Mouse (Mus musculus) olfactory bulb, adult 2 months (tissue): Measurements from ENCODE around the gene Rpp40. TPM values are rescaled to one million over a fixed set of nuclear protein-coding genes. Genes with fewer than 3 reads are reported as not detected.

Source experiments
- H3K27ac ChIP-seq: fragments of 200-500 bp; 2 replicates; pipeline ENCODE4 v1.5.1; 2012; ENCODE audit warnings: low read depth, low read length; ENCODE audit not compliant: insufficient read depth
- H3K4me1 ChIP-seq: fragments of 200-500 bp; 2 replicates; pipeline ENCODE4 v1.6.1; 2012; ENCODE audit warnings: low read length; ENCODE audit not compliant: control insufficient read depth, insufficient read depth
- H3K4me3 ChIP-seq: fragments of 200-500 bp; 2 replicates; pipeline ENCODE4 v1.5.1; 2012; ENCODE audit warnings: mild to moderate bottlenecking, low read depth, low read length, moderate library complexity; ENCODE audit not compliant: insufficient read depth
- CTCF ChIP-seq: fragments of 200-500 bp; IDR thresholded peaks from 2 replicates; pipeline ENCODE4 v1.5.1; 2012; ENCODE audit warnings: low read depth, mild to moderate bottlenecking, low read length, moderate library complexity; ENCODE audit not compliant: insufficient read depth
- POLR2A ChIP-seq: fragments of 200-500 bp; IDR thresholded peaks from 2 replicates; pipeline ENCODE4 v1.6.1; 2012; ENCODE audit warnings: mild to moderate bottlenecking, low read depth, low read length, moderate library complexity; ENCODE audit not compliant: insufficient read depth
- WGBS: fragments of 180-500 bp; shearing (Covaris S2); methylation state at CpG from one replicate; pipeline ENCODE4 v1.1.7; 2018; 5-methylcytosine and 5-hydroxymethylcytosine counted together
- polyA plus RNA-seq: library from polyadenylated mRNA; stranded (reverse); fragments of >200 nt; gene quantifications from 2 replicates; pipeline ENCODE4 v1.2.4, GENCODE M21; 2012; ENCODE audit warnings: low replicate concordance; ENCODE audit not compliant: missing spikeins, insufficient read depth, insufficient read length

The Rpp40 gene
- polyA plus RNA-seq, 1 experiment = not detected

GRCm38 (mm10) chr13:35860916-35861315 is 45.2 kb downstream of the Rpp40 start:
- no peak for TF ChIP-seq POLR2A
- Histone ChIP-seq H3K4me1 (no peaks in the 10 kb centered on the region), H3K4me3 (no peak overlapping the region), H3K27ac (no peak overlapping the region)
- WGBS = 63% methylated on average over 8 of the region's 8 CpGs

- no peaks in the 10 kb centered on the region for H3K4me1 ChIP-seq
- H3K27ac ChIP-seq = no peak overlapping the region
- WGBS = 78% methylated on average over 7 of the region's 7 CpGs
- TF ChIP-seq POLR2A (no peak), CTCF (no peak)
- no peak overlapping the region for H3K4me3 ChIP-seq
Observed at GRCm38 (mm10) chr13:35857486-35857885, 48.7 kb downstream of the Rpp40 start.

DNA sequence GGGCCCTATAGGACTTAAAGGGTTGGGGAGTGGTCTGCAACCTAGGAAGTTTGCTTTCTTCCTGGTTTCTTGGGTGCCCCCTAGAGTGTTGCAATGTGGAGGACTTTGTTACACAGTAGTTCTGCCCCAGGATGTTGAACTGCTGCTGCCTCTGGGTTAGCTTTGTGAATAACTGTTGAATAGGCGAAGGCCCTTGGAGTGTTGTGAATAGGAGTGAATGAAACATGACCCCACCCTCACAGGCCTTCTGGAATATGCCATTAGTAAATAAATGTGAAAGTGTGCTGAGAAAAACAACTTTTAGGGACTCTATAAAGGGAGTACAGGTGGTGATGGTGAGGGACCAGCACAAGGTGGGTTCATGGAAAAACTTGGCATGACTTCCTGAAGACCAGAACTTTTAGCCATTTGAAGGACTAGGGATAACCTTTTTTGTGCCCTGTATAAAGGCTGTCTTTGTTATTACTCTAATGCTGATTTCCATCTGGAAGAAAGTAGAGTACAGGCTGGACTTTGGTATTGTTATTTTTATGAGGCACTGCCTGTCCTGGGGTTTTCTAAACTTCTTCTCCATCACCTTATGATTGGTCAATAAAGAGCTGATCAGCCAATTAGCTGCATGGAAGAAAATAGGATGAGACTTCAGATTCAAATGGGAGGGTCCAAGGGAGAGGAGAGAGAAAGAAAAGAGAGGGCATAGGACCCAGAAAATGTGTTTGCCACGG is 53.1 kb downstream of the Rpp40 start:
- Histone ChIP-seq H3K4me1 (no peaks in the 10 kb centered on the region), H3K4me3 (no peak overlapping the region), H3K27ac (no peak overlapping the region)
- 87% methylated on average over 2 of the region's 2 CpGs for WGBS
- no peak for TF ChIP-seq CTCF
- TF ChIP-seq POLR2A = no peak

- 97% methylated on average over 6 of the region's 6 CpGs for WGBS
- Histone ChIP-seq H3K4me3 (no peak overlapping the region), H3K4me1 (no peaks in the 10 kb centered on the region), H3K27ac (no peak overlapping the region)
- TF ChIP-seq CTCF = no peak
- TF ChIP-seq POLR2A = no peak
Observed at GRCm38 (mm10) chr13:35851581-35851980, 54.6 kb downstream of the Rpp40 start.

DNA sequence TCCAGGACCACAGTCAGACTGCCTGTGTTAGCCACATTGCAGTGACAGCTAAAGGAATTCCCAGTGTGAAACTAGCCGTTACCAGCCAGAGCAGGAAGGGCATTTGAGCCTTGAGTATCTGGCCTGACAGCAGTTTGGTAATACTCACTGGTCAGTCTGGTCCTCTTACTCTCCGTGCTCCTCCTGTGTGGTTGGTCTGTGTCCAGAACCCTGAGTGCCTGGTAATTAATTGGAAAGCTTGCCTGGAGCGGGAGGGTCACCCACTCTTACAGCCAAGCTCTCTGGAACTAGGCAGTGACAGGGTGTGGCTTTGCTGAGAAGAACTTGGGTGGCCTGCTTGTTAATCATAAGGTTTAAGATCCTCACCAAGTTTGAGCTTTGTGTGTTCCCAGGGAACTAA is 57.5 kb downstream of the Rpp40 start:
- TF ChIP-seq CTCF = no peak
- no peak for TF ChIP-seq POLR2A
- no peak overlapping the region for H3K4me3 ChIP-seq
- H3K27ac ChIP-seq = no peak overlapping the region
- no peaks in the 10 kb centered on the region for H3K4me1 ChIP-seq
- WGBS = 73% methylated on average over 3 of the region's 3 CpGs

DNA sequence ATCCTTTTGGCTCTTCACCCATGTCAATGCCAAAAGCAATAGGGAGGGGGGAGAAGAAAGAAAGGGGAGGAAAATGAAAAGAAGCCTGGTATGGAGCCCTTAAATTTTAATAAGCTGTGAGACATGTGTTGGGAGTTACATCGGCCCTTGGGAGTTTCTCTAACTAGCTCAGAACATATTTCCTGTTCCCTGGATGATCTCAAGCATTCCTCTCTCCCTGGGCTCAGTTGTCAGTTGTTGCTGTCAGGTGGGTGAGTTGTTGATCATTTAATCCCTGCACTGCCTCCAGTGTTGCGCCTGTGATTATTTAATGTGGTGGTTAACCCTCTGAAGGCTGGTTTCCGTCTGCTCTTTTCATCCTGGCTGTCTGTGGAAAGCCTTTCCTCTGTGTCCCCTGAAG is 60.9 kb downstream of the Rpp40 start:
- TF ChIP-seq CTCF = no peak
- no peak for TF ChIP-seq POLR2A
- Histone ChIP-seq H3K4me3 (no peak overlapping the region), H3K4me1 (no peaks in the 10 kb centered on the region; the same call in 1 of the 2 replicates), H3K27ac (no peak overlapping the region)
- 91% methylated on average over 3 of the region's 3 CpGs for WGBS

Other genes starting within 250 kb of the Rpp40 start
- gene Cdyl, start 246.5 kb downstream of the Rpp40 start, polyA plus RNA-seq = not detected in 2 replicates
- gene Ppp1r3g, start 52.5 kb upstream of the Rpp40 start, polyA plus RNA-seq = not detected in 2 replicates
- not detected in 2 replicates for gene Fars2, start 211.1 kb upstream of the Rpp40 start, polyA plus RNA-seq
- gene Lyrm4, start 211.2 kb upstream of the Rpp40 start, polyA plus RNA-seq = not detected in 2 replicates